Mouse (Mus musculus) cerebellum, adult 9-11 months (tissue): ENCODE measurements around the gene Gm20822.
"Not testable (repeated sequence)": the region's sequence is repeated elsewhere in the genome, so short reads cannot be mapped to it uniquely, and the experiment has no call there.

Experiments
- DNase-seq: peaks from one replicate; pipeline ENCODE4 v3.0.0; 2022

Gene Gm20822

DNA sequence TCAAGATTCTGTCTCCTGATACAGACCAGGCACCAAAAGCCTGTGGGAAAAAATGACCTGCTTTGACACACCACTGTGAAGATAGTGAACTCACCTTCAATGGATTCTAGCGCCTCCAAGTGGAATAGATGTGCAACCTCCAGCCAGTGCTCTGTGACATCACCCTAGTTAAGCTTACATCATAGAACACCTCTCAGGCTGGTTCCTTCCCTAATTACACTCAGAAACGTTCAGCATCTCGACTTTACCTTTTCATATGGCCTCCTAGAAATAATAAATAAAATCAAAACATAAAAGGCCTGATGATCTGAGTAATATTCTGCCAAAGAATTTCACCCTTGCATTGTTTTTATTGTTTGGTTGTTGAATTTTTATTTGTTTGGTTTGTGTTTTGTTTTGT, at the start of gene Gm20822:
Gm20822 (minus strand) TSS at position 101 of the 400 bp plus-strand sequence.
- not testable (repeated sequence) for DNase-seq
